Mouse (Mus musculus): ENCODE measurements around the gene Fam204a. TPM values are rescaled to one million over a fixed set of nuclear protein-coding genes. Genes with fewer than 3 reads are reported as not detected.

Fam204a gene
- polyA plus RNA-seq (2012; rRNA removed): 2.4 and 3.2 TPM in 2 replicates

DNA sequence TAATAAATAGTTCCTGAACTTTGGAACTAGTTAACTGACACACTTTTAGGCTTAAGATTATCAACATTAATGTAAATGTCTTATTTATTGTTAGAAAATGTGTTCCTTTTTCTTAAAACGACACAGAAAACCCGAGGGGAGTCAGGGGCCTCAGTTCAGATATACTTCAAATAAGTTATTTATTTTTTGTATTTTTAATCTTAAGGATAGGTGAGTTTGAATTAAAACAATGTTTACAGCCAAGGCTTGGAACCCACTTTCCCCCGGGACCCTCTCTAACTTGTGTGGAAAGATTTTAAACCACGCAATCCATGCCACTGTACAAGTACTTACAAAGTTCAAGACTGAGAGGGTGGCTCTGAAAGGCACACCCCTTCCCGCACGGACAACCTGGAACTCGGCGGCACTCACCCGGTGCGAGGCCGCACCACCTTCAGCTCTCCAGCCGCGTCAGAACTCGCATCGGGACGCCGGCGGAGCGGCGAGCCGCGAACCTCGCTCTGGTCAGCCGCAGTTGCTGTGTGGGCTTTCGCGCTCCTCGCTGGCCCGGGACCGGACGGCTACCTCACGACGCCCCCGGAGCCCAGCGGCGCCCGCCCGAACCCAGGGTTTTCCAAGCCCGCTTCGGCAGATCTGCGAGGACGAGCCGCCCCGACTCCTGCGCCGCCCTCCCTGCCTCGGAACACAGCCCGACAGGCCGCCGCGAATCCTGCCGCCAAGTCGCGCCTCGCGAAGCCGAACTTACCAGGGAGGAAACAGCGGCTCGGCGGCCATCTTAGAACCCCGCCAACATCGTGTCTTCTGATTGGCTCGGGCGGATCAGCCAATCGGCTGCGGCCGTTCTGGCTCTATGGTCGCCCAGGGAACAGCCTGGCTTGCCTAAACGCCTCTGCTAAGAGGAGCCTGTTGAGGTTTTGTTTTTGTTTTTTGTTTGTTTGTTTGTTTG is at the start of gene Fam204a:
Gene Fam204a, minus strand, starts transcription at position 803 of the 946 bp plus-strand sequence.
- WGBS: under 1% methylated on average over 68 of the region's 68 CpGs
- DNase-seq (ENCODE audit: low read depth, low spot score): peak; percentile 52

DNA sequence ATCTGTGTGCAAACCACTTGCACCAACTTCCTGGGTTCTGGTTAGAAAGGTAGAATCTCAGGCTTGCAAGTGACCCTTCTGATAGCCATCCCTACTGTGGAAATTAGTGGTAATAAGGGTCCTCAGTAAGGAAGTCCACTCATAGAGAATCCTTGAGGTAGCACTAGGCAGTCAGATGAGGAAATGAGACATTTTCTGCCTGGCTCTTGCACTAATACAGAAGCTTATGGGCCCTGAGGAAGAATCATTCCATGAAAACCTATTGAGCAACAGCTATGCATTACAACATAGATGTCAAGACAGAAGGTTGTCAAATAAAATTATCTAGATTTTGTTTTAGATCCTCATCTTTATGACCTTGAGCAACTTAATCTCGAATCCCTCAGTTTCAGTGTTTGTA is 39.3 kb upstream of the Fam204a start:
- no peak for DNase-seq (ENCODE audit: low read depth, low spot score)
- WGBS: 33% methylated on average over 1 of the region's 1 CpGs

DNA sequence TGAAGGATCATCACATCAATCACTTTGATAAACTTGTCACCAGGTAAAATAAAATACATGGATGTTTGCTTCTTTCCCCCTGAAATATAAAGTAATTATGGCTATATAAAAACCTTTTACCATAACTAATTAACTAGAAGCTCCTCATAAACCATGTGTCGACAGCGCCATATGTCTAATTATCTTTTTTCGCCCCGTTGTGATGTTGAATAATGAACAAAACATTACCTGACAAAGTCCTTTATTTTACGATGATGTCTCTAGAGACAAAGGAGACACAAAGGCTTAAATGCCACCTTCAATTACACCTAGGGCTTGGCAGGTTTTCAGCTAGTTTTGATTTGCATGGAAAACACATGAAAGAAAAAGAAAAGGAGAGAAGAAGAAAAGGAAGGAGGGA is 34.2 kb upstream of the Fam204a start:
- no peak for DNase-seq (ENCODE audit: low read depth, low spot score)
- WGBS: 47% methylated on average over 5 of the region's 5 CpGs

DNA sequence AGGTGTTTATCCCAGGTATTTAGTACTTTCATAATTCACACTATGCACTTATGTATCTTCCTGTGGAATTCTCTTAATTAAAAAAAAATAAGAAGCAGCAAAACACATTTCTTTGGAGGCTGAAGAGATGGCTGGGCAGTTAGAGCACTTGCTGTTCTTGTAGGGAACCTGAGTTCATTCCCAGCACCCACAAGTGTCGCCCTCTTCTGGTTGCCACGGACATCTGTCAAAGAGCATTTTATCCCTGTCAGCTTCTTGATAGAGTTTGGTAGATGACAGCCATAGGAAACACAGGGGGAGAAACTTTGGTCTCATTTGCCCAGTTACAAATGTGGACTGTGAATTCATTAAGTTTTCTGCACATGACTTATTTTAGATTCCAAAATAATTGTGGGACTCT is 25.5 kb upstream of the Fam204a start:
- WGBS: 35% methylated on average over 2 of the region's 2 CpGs
- DNase-seq (ENCODE audit: low read depth, low spot score): no peak

DNA sequence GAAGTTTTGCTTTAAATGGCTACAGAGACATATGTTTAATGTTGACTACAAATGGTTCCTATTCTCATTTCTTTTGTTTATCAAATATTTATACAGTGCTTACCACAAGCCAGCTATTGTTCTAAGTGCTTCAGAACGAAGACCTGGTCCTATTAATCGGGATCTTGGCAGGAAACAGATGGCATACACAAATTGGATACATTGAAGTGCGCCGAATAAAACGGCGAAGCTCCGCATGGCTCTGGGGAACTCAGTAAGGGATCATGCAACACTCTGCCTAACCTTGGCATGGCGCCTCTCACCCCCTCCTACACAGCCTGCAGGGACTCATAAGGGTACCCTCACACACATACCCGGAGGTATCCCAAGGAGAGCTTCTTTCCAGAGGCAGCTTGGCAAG is 24.7 kb upstream of the Fam204a start:
- 55% methylated on average over 9 of the region's 9 CpGs for WGBS
- DNase-seq (ENCODE audit: low read depth, low spot score): no peak

DNA sequence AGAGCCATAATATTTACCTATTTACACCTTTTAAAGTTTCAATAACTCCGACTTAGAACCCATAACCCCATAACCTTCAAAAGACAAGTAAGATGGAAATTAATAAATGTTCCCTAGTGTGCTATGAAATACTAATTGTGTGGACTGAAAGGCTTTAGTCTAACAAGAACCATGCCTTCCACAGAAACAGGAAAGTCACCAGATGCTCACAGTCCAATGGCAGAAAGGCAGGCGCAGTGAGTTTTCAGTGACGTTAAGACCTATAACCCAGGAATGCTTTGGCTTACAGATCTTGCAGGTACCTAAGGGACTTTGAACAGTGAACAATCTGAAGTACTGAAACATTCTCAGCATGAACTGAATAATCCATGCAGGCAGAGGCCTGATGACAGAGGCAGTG is 18.7 kb upstream of the Fam204a start:
- no peak for DNase-seq (ENCODE audit: low read depth, low spot score)
- WGBS: 67% methylated on average over 3 of the region's 3 CpGs

DNA sequence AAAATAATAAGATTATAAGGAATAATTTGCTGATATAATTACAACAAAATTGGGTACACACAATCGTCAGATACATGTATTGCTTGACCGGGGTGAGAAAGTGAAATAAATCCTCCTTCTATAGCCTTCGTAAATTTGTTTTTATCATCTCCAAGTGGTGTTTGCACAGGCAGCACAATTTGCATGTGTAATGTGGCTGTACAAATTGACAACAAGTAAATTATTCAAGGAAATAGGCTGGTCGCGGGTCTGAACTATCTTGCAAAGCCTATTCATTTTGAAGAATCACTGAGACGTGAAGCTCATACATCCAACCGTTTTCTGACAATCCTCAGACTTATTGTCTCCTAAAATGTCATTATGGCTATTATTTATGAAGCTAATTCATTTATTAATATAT is 16.1 kb upstream of the Fam204a start:
- WGBS: 85% methylated on average over 7 of the region's 7 CpGs
- DNase-seq (ENCODE audit: low read depth, low spot score): no peak

DNA sequence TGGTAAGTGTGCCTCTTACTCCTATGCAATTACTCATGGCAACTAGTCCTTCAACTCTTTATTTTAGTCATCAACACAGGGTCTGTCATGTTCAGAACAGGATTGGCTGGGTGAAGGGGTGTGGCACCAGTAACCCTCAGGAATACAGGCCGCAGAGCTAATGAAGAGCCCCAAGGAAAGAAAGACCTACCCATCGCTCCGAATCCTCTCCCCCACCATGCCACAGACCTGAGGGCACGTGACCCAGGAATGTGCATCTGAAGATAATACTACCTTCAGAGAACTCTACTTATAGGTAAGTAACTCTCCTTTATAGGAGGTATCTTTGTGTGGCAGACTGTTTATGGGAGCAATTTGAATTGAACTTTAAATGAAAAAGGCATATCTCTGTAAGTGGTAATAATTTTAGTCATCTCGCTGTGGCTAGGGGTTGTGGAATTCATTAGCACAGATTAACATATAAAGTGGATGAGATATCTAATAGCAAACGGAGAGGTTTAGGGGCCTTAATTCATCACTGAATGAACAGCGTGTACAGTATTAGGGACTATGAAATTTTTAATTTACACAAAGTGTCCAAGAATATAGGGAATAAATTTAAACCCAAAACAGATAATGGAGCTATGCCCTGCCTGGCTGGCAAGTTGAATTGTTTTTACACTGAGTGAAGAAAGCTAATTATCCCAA is 15.6 kb upstream of the Fam204a start:
- DNase-seq (ENCODE audit: low read depth, low spot score): no peak
- 86% methylated on average over 7 of the region's 7 CpGs for WGBS

DNA sequence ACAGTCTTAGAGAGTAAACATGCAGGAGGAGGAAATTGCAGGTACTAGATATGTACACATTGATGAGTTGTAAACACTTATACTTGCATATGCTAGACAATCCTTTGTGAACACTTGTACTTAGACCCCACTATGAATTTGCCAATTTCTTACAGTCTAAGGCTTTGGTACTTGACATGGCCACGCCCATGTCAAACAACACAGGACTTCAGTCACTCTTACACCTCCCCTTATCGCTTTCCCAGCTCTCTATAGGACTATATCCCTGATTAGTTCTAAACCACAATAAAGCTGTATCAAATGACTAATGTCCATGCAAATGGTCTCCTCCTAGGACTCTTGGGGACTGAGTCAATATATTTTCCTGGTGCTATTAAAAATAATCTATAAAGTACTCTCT is 5.0 kb upstream of the Fam204a start:
- 35% methylated on average over 2 of the region's 2 CpGs for WGBS
- peak; percentile 18 for DNase-seq (ENCODE audit: low read depth, low spot score)

DNA sequence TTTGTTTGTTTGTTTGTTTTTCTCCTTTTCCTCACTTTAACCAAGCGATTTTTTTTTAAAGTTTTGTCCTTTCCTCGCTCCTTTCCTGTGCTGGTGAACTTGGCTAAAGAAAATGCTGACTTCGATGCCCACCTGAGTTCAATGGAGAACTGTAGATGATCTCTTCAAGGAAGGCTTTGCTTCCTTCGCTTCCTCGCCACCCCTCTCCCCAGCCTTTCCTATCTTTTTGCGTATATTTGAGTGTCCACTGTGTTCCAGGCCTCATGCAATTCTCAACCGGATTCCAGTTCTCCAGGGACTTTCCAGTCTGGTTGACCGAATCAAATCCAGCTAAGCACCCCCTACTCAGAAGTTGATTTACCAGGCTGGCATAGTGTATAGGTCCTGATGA is 339 bp upstream of the Fam204a start:
- 63% methylated on average over 8 of the region's 8 CpGs for WGBS
- no peak for DNase-seq (ENCODE audit: low read depth, low spot score)

DNA sequence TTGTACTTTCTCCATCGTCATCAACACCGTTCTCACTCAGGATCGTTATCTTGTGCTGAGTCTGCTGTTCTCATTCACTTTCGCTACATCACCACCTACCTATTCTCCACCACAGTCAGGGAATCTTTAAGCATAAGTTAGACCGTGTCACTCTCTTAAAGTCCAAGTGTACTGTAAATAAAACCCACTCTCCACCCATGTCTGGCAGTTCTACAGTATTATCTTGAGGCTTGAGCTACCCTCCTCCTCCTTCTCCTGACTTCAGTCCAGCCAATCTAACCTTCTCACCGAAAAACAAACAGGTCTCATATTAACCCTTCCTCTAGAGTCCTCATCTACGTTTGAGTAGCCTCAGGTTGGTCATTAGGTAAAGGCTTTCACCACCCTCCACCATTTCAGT is 7.1 kb downstream of the Fam204a start:
- WGBS: 77% methylated on average over 7 of the region's 7 CpGs

DNA sequence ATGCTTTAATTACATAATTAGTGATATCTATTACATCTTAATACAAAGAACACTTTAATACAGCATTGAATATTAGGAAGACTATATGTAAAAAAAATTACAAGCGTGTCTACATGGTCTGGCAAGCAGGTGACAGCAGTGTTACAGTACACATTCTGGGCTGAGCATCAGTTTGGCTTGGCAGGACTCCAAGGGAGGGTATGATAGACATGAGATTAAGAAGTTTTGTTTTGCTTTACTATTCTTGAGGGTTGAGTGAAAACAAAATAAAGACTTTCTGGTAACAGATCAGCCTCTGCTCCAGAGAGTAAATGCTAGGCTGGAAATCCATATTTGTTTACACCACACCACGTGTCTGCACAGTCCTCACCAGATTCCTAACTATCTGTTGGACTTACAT is 8.5 kb downstream of the Fam204a start:
- WGBS: 55% methylated on average over 2 of the region's 2 CpGs
- DNase-seq (ENCODE audit: low read depth, low spot score): no peak

More for the DNA sequence above, 7.1 kb downstream of the Fam204a start:
- DNase-seq (ENCODE audit: low read depth, low spot score): no peak

DNA sequence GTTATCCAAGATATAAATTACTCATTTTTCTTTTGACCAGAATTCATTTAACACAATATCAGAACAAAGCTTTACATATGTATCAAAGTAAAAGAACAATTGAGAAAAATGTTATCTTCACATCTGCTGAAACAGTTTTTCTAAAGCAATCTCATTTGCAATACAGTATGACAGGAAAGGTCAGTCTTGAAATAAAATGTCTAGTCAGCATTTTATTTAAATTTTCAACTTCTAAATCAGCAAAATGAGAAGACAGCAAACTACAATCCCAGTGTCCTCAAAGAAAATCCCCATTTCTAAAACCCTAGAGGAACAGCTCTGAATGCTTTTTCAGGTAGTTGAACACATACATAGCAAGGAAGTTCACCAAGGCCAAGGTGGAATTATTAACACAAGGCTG is 18.3 kb downstream of the Fam204a start:
- DNase-seq (ENCODE audit: low read depth, low spot score): no peak

DNA sequence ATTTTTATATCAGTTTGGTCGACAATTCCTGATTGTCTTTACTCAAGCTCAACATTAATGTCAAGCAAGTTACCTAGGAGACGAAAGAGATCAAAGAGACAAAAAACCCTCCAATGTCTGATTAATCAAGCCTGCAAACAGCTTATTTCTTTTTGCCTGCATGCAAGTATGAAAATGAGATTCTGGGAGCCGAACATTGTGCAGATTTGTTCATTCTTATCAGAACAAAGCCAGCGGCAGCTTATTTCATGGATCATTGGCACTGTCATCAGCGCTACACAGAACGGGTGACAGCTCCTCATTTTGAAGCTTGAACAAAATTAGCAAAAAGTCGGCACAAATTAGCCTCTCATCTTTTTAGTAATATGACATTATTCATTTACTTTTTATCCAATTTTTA is 22.3 kb downstream of the Fam204a start:
- WGBS: 89% methylated on average over 7 of the region's 7 CpGs
- DNase-seq (ENCODE audit: low read depth, low spot score): no peak

DNA sequence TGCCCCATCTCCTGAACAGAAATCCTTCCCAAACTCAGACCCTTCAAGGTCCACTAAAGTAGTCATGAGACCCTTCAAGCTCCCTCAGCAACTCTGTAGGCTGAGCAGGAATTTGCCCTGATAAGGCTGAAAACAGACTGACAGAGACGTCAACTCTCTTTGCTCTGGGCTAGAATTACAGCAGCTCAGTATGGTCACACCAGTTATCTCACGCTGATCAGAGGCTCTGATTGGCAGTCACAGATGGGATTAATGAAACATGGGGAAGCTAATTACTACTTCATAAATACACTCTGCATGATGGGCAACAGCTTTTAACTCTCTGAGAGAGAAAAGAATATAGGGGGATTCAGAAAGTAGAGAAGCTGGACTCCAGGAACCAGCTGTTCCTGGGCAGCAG is 26.2 kb downstream of the Fam204a start:
- DNase-seq (ENCODE audit: low read depth, low spot score): no peak
- 83% methylated on average over 2 of the region's 2 CpGs for WGBS

DNA sequence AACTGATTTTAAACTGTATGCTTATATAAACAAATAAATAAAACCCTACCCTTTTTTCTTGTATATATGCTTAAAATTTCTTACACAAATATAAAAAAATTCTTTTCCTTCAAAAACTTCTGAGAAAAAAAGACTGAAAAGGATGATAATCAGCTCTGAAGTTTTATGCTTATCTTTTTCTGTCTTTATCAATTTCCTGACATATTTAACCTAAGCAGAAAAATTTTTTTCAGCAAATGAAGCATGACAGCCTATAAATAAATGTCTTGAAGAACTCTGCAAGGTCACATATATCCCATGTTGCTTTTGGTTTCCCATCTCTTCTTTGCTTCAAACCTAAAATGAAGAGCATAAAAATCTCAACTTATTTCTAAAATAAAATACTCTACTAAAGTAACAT is 27.3 kb downstream of the Fam204a start:
- no peak for DNase-seq (ENCODE audit: low read depth, low spot score)

DNA sequence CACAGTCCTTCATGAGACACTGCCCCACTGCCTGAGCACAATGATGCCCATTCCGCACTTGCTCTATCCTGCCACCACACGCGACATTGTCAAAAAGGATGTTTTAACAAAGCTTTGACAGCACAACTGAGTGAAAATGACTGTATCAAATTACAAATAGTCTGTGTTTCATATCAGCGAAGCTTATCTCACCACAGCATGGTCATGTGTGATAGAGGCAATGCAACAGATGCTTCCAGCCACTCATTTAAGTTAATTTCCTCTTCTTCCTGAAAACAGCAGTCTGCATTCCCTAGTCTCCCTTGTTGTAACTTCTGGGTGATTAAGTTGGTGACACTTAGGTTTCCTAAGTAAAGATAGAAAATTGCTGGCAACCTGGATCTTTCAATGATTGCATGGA is 33.7 kb downstream of the Fam204a start:
- WGBS: 96% methylated on average over 4 of the region's 4 CpGs
- DNase-seq (ENCODE audit: low read depth, low spot score): no peak

DNA sequence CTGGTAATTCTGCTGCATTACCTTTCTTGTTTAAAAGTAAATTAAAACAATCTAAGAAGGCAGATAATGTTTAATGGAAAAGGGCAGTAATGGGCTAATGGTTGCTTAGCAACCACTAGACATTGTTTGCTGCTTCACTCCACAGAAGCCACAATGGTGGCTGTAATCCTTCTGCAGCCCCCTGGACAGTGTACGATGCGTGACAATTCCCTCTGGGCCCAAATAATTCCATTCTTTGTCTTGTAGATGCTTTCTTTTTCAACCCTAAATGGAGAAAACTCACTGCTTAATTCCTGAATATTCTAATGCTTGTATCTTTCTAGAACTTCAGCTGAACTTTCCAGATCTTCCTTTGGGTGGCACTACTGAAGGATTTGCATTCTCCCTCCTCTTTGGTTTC is 37.3 kb downstream of the Fam204a start:
- DNase-seq (ENCODE audit: low read depth, low spot score): no peak
- WGBS: 76% methylated on average over 2 of the region's 2 CpGs

DNA sequence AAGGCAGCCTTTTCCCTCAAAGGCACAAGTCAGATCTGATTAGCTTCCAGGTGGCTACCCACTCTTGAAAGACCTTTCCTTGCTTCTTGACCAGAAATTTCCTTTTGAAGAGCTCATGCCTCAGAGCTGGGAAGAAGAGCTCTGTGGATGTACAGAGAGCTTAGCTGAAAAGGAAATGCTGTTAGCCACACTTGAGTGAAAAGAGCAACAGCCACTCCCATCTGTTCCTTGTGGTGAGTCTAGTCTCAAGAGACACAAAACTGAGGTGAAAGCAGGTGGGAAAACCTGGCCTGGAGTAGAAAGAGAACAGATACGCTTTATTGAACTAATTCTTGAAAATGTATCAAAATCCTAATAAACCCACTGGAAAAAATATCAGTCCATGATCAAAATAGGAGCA is 43.6 kb downstream of the Fam204a start:
- DNase-seq (ENCODE audit: low read depth, low spot score): no peak
- WGBS: 89% methylated on average over 1 of the region's 1 CpGs

DNA sequence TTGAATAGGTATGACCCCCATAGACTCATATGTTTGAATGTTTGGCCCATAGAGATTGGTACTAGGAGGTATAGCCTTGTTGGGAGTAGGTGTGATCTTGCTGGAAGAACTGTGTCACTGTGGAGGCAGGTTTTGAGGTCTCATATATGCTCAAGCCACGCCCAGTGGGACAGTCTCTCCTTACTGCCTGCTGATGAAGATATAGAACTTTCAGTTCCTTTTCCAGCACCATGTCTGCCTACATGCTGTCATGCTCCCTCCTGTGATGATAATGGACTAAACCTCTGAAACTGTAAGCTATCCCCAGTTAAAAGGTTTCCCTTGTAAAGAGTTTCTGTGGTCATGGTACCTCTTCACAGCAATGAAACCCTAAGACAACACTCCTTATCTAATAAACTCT is 44.3 kb downstream of the Fam204a start:
- 85% methylated on average over 1 of the region's 1 CpGs for WGBS
- no peak for DNase-seq (ENCODE audit: low read depth, low spot score)
